In the genomic region with DNA sequence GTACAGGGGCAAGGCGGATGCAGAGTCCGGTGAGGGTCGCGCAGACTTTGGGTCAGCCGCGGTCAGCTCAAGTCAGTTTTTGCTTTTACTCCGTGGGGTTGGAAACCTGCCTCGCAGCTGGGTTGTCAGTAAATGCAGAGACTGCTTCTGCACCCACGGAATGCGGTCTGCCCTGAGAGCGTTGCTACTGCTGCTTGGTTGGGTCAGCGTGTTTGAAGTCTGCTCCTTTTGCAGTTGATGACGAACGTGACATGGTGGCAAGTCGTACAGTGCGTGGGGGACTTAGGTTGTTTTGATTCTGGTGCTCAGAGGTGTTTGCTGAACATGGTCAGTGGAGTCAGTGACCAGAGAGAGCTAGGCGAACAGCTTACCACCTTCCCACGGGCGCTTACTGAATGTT, we compare ENCODE assay signal across 8 mouse cellular contexts. TPM values are rescaled to one million over a fixed set of nuclear protein-coding genes. Genes with fewer than 3 reads are reported as not detected.
A peak's percentile ranks its signal among the peaks of the same experiment; 100 is the strongest.
DNase-seq lines count a peak whose midpoint lies in the region; ATAC-seq and TF ChIP-seq lines count a peak whose summit lies in the region.

No protein-coding gene starts in this region.

- TF ChIP-seq EP300 in CH12.LX (IDR thresholded peaks at IDR 0.05; ENCODE audit: low read length) = no peak

- peak overlapping the region; percentile 87 for H3K4me2 ChIP-seq in CH12.LX (ENCODE audit: insufficient read depth, low read depth, poor library complexity, severe bottlenecking)
- peak overlapping the region; percentile 85 for H3K4me2 ChIP-seq in liver, embryonic 13.5 days

- no peak for TF ChIP-seq POLR2A in CH12.LX (IDR thresholded peaks at IDR 0.05; ENCODE audit: low read depth, low read length)

- H3K9ac ChIP-seq in CH12.LX (ENCODE audit: insufficient read depth, low read depth) = peak overlapping the region; percentile 63
- H3K9ac ChIP-seq in liver, embryonic 13.5 days = peak overlapping the region; percentile 88

- peak overlapping the region; percentile 77 for H3K4me3 ChIP-seq in heart, embryonic 10.5 days
- H3K4me3 ChIP-seq in CH12.LX (replicated peaks in 1 of 3; ENCODE audit: low read depth in 2 of 3, low read length in 2 of 3, poor library complexity in 1 of 3) = peak overlapping the region; percentile 90 to 99 (median 98)
- H3K4me3 ChIP-seq in liver, embryonic 13.5 days (replicated peaks) = peak overlapping the region; percentile 89

- peaks cover 8% of the 10 kb centered on the region; the same call in 1 of the 2 replicates for H3K79me2 ChIP-seq in CH12.LX (replicated peaks; ENCODE audit: control insufficient read depth, extremely low read depth, insufficient read depth, poor library complexity, severe bottlenecking)

- peak overlapping the region; percentile 93 for H3K27ac ChIP-seq in heart, embryonic 10.5 days
- H3K27ac ChIP-seq in CH12.LX (ENCODE audit: insufficient read depth, low read depth) = no peak overlapping the region
- H3K27ac ChIP-seq in liver, embryonic 13.5 days = peak overlapping the region; percentile 77

- TF ChIP-seq CTCF in CH12.LX (conservative IDR thresholded peaks at IDR 0.05 in 1 of 2, IDR thresholded peaks at IDR 0.05 in 1 of 2; ENCODE audit: low read depth in 2 of 2, low read length in 2 of 2) = no peak

- intact Hi-C loops in heart, postnatal 36 days (cut with DNase I) = loop anchor here (5.0 kb wide), 2 partner anchors 40 to 70 kb away; partner anchors contain the start of genes Chfr and Gtpbp6

- H3K4me1 ChIP-seq in heart, embryonic 10.5 days = peaks cover 8% of the 10 kb centered on the region
- peaks cover 0 to 19% of the 10 kb centered on the region in 2 experiments; a peak in 2 of 4 replicates for H3K4me1 ChIP-seq in CH12.LX (ENCODE audit: control insufficient read depth in 1 of 2, insufficient read depth in 2 of 2)
- H3K4me1 ChIP-seq in liver, embryonic 13.5 days (replicated peaks) = peaks cover 32% of the 10 kb centered on the region

- peak; percentile 17 for ATAC-seq in liver, embryonic 13.5 days (ENCODE audit: low read depth)

- DNase-seq in heart, embryonic 10.5 days (ENCODE audit: low spot score) = no peak
- no peak for DNase-seq in heart, postnatal 36 days
- no peak for DNase-seq in CH12.LX (ENCODE audit: extremely low read depth)
- peak; percentile 24 for DNase-seq in fibroblast of lung, adult 2 months (ENCODE audit: low read depth)
- no peak for DNase-seq in liver, embryonic 13.5 days
- DNase-seq in frontal cortex, adult 2 months (ENCODE audit: extremely low spot score in 1 of 2, low spot score in 1 of 2) = no peak
- no peak for DNase-seq in right cerebral cortex, postnatal 36 days (ENCODE audit: low spot score in 2 of 2)
- no peak for DNase-seq in yolk sac, embryonic 10.5 days (ENCODE audit: low spot score)

- in situ Hi-C loops in CH12.LX (cut with MboI; ENCODE audit: low pct_ligation_motif_present, low pct_unique_long_range_greater_than_20kb, low sequenced_read_pairs) = no loop called here

- peaks cover 7% of the 10 kb centered on the region for H3K36me3 ChIP-seq in heart, embryonic 10.5 days
- H3K36me3 ChIP-seq in CH12.LX (replicated peaks in 1 of 2; ENCODE audit: control insufficient read depth in 1 of 2, insufficient read depth in 1 of 2, low read length in 1 of 2) = peaks cover 11 to 27% of the 10 kb centered on the region in 2 experiments
- H3K36me3 ChIP-seq in liver, embryonic 13.5 days = peaks cover 5% of the 10 kb centered on the region

- TF ChIP-seq RAD21 in CH12.LX (IDR thresholded peaks at IDR 0.05; ENCODE audit: low read depth, low read length) = no peak

- 3% methylated on average over 19 of the region's 19 CpGs for WGBS in heart, embryonic 10.5 days
- under 1% methylated on average over 19 of the region's 19 CpGs for WGBS in liver, embryonic 13.5 days (ENCODE audit: insufficient replicate concordance)

- dilution Hi-C loops in CH12.LX (cut with MboI; ENCODE audit: extremely low pct_ligation_motif_present, extremely low pct_unique_long_range_greater_than_20kb, low sequenced_read_pairs) = no loop called here

- H3K27me3 ChIP-seq in heart, embryonic 10.5 days (ENCODE audit: insufficient read depth, poor library complexity, severe bottlenecking) = no peaks in the 10 kb centered on the region
- H3K27me3 ChIP-seq in CH12.LX (replicated peaks) = no peaks in the 10 kb centered on the region
- no peaks in the 10 kb centered on the region for H3K27me3 ChIP-seq in liver, embryonic 13.5 days

- no peaks in the 10 kb centered on the region for H3K9me3 ChIP-seq in heart, embryonic 10.5 days
- no peaks in the 10 kb centered on the region for H3K9me3 ChIP-seq in CH12.LX (replicated peaks; ENCODE audit: low read length)
- H3K9me3 ChIP-seq in liver, embryonic 13.5 days (replicated peaks) = no peaks in the 10 kb centered on the region

TF ChIP-seq in CH12.LX, 34 proteins besides CTCF, POLR2A, EP300 and RAD21:
- TF ChIP-seq USF1 (IDR thresholded peaks at IDR 0.05; ENCODE audit: low read depth, low read length) (no peak), ZMIZ1 (IDR thresholded peaks at IDR 0.05; ENCODE audit: low read depth, low read length) (no peak), NELFE (IDR thresholded peaks at IDR 0.05; ENCODE audit: low read depth, low read length) (no peak), IRF4 (IDR thresholded peaks at IDR 0.05; ENCODE audit: low read depth, low read length) (no peak), JUND (conservative IDR thresholded peaks at IDR 0.05; ENCODE audit: low read depth, low read length) (no peak), MYC (IDR thresholded peaks at IDR 0.05; ENCODE audit: low read depth, low read length) (no peak), MAX (IDR thresholded peaks at IDR 0.05; ENCODE audit: low read length) (no peak), SIN3A (IDR thresholded peaks at IDR 0.05; ENCODE audit: low read length) (0 out of 2 replicates have a peak, but pooled peaks have one; percentile 1), MAFK (IDR thresholded peaks at IDR 0.05; ENCODE audit: insufficient replicate concordance, low read length) (no peak), E2F4 (IDR thresholded peaks at IDR 0.05; ENCODE audit: insufficient replicate concordance, low read depth, low read length) (no peak), GABPA (IDR thresholded peaks at IDR 0.05; ENCODE audit: insufficient replicate concordance, low read depth, low read length) (no peak), MAZ (IDR thresholded peaks at IDR 0.05; ENCODE audit: low read depth, low read length) (no peak), SMC3 (IDR thresholded peaks at IDR 0.05; ENCODE audit: low read depth, low read length) (no peak), NRF1 (IDR thresholded peaks at IDR 0.05; ENCODE audit: low read depth, low read length) (0 out of 2 replicates have a peak, but pooled peaks have one; percentile 6)

RNA-seq across cellular contexts. Expression of gene Golga3, which starts 0.5 kb away (rescaled TPM):
- polyA plus RNA-seq in heart, embryonic 10.5 days (2016; fragmentation: Nextera tagmentation; extraction: Ambion mirVana) = 20.6 and 22.3 TPM in 2 replicates
- 10 to 100 TPM; 49.4 to 50.0 TPM for total RNA-seq in heart, postnatal 36 days (2021)
- total RNA-seq in CH12.LX (2012; rRNA removed) = 15.0 and 15.7 TPM in 2 replicates
- 10.0 and 10.8 TPM in 2 replicates for total RNA-seq in CH12.LX (2014; rRNA removed)
- polyA plus RNA-seq in CH12.LX (2012; ENCODE audit: insufficient read length, low read depth) = 18.0 and 18.2 TPM in 2 replicates
- polyA plus RNA-seq in liver, embryonic 13.5 days (2015; fragmentation: Nextera tagmentation; extraction: Ambion mirVana) = 6.7 and 7.9 TPM in 2 replicates
- 17.9 and 20.8 TPM in 2 replicates for polyA plus RNA-seq in frontal cortex, adult 2 months (2012; rRNA removed)

RNA-seq across cellular contexts. Expression of gene Chfr, which starts 41.4 kb away (rescaled TPM):
- 37.2 and 39.0 TPM in 2 replicates for polyA plus RNA-seq in heart, embryonic 10.5 days (2016; fragmentation: Nextera tagmentation; extraction: Ambion mirVana)
- 10 to 100 TPM; 13.2 to 13.8 TPM for total RNA-seq in heart, postnatal 36 days (2021)
- total RNA-seq in CH12.LX (2012; rRNA removed) (33.6 and 40.8 TPM in 2 replicates), CH12.LX (2014; rRNA removed) (23.8 and 23.9 TPM in 2 replicates)
- polyA plus RNA-seq in CH12.LX (2012; ENCODE audit: insufficient read length, low read depth) = 36.0 and 38.5 TPM in 2 replicates
- 22.2 and 26.1 TPM in 2 replicates for polyA plus RNA-seq in liver, embryonic 13.5 days (2015; fragmentation: Nextera tagmentation; extraction: Ambion mirVana)
- polyA plus RNA-seq in frontal cortex, adult 2 months (2012; rRNA removed) = 78.1 and 83.8 TPM in 2 replicates

RNA-seq across cellular contexts. Expression of gene Ankle2, which starts 53.8 kb away (rescaled TPM):
- 21.7 and 24.1 TPM in 2 replicates for polyA plus RNA-seq in heart, embryonic 10.5 days (2016; fragmentation: Nextera tagmentation; extraction: Ambion mirVana)
- 10 to 100 TPM; 29.4 to 30.5 TPM for total RNA-seq in heart, postnatal 36 days (2021)
- total RNA-seq in CH12.LX (2012; rRNA removed) (30.8 and 33.2 TPM in 2 replicates), CH12.LX (2014; rRNA removed) (35.3 and 40.5 TPM in 2 replicates)
- 35.7 and 37.1 TPM in 2 replicates for polyA plus RNA-seq in CH12.LX (2012; ENCODE audit: insufficient read length, low read depth)
- polyA plus RNA-seq in liver, embryonic 13.5 days (2015; fragmentation: Nextera tagmentation; extraction: Ambion mirVana) = 13.5 and 15.9 TPM in 2 replicates
- polyA plus RNA-seq in frontal cortex, adult 2 months (2012; rRNA removed) = 16.2 and 20.4 TPM in 2 replicates
